Mouse (Mus musculus): ENCODE results near the gene Tada3. TPM values are rescaled to one million over a fixed set of nuclear protein-coding genes. Genes with fewer than 3 reads are reported as not detected.
A peak's percentile ranks its signal among the peaks of the same experiment; 100 is the strongest.

The Tada3 gene
- polyA plus RNA-seq, 1 experiment from 2014 or later: 49.7 TPM

- no peaks in the 10 kb centered on the region for H3K4me1 ChIP-seq (replicated peaks; ENCODE audit: control insufficient read depth, insufficient read depth, low read length)
- no peak for DNase-seq (ENCODE audit: low spot score)
- peaks cover 4% of the 10 kb centered on the region; the same call in 1 of the 2 replicates for H3K36me3 ChIP-seq (ENCODE audit: control insufficient read depth, insufficient read depth, low read length)
- H3K27ac ChIP-seq (ENCODE audit: low read depth, low read length): no peak overlapping the region
- H3K9me3 ChIP-seq (ENCODE audit: control insufficient read depth, low read length): no peaks in the 10 kb centered on the region
- H3K4me3 ChIP-seq (ENCODE audit: low read depth, low read length): no peak overlapping the region
- no peak overlapping the region for H3K9ac ChIP-seq (ENCODE audit: low read depth, low read length)
- H3K27me3 ChIP-seq (replicated peaks; ENCODE audit: control insufficient read depth, insufficient read depth, low read length): no peaks in the 10 kb centered on the region
- no peak for ATAC-seq (replicated peaks; ENCODE audit: low FRiP score)
- no peak overlapping the region for H3K4me2 ChIP-seq
- 68% methylated on average over 8 of the region's 8 CpGs for WGBS
These were observed 13.1 kb downstream of the Tada3 start for GRCm38 (mm10) chr6:113364518-113365135.

DNA sequence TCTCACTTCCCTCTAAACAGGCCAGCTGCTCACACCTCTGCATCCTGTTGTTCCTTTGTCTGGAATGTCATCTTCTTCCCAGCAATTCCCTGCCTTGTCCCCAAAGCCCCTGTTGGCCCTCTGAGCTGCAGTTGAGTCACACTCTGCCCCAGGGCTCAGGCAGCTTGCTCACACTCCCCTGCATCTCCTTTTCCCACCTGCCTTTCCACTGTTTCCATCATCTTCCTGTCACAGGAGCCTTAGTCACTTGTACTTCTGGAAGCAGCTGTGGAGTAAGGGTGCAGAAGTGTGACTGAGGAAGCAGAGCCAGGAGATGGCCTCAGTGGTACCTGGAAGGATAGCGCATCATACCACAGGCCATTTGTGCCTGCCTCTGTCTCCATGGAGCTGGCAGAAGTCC, 15.4 kb downstream of the Tada3 start:
- no peak overlapping the region for H3K27ac ChIP-seq (ENCODE audit: low read depth, low read length)
- no peaks in the 10 kb centered on the region for H3K36me3 ChIP-seq (ENCODE audit: control insufficient read depth, insufficient read depth, low read length)
- ATAC-seq (replicated peaks; ENCODE audit: low FRiP score) (no peak), DNase-seq (ENCODE audit: low spot score) (no peak)
- H3K4me2 ChIP-seq: no peak overlapping the region
- no peak overlapping the region for H3K4me3 ChIP-seq (ENCODE audit: low read depth, low read length)
- H3K9me3 ChIP-seq (ENCODE audit: control insufficient read depth, low read length): no peaks in the 10 kb centered on the region
- H3K27me3 ChIP-seq (replicated peaks; ENCODE audit: control insufficient read depth, insufficient read depth, low read length): no peaks in the 10 kb centered on the region
- 100% methylated on average over 1 of the region's 1 CpGs for WGBS
- H3K4me1 ChIP-seq (replicated peaks; ENCODE audit: control insufficient read depth, insufficient read depth, low read length): no peaks in the 10 kb centered on the region
- H3K9ac ChIP-seq (ENCODE audit: low read depth, low read length): no peak overlapping the region

DNA sequence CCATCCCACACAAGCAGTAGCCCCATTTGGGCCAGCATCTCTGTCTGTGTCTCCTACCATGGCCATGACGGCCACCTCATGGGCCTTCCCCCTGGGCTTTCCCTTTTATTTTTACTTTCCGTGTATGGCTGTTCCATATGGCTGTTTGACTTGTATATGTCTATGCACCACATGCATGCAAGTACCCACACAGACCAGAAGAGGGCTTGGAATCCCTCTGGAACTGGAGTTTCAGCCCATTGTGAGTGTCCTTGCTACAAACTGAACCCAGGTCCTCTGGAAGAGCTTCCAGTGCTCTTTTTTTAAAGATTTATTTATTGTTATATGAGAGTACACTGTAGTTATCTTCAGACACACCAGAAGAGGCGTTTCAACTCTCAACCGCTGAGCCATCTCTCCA, 16.2 kb downstream of the Tada3 start:
- ATAC-seq (replicated peaks; ENCODE audit: low FRiP score): no peak; the same call in 1 of the 2 replicates
- WGBS: 72% methylated on average over 4 of the region's 4 CpGs

GRCm38 (mm10) chr6:113353696-113354095, 24.0 kb downstream of the Tada3 start:
- no peak overlapping the region for H3K4me3 ChIP-seq (ENCODE audit: low read depth, low read length)
- no peaks in the 10 kb centered on the region for H3K27me3 ChIP-seq (replicated peaks; ENCODE audit: control insufficient read depth, insufficient read depth, low read length)
- ATAC-seq (replicated peaks; ENCODE audit: low FRiP score) (no peak), DNase-seq (ENCODE audit: low spot score) (no peak)
- no peaks in the 10 kb centered on the region for H3K9me3 ChIP-seq (ENCODE audit: control insufficient read depth, low read length)
- no peak overlapping the region for H3K4me2 ChIP-seq
- H3K9ac ChIP-seq (ENCODE audit: low read depth, low read length): 0 out of 2 replicates have a peak overlapping the region, but pooled peaks have one; percentile 9
- H3K27ac ChIP-seq (ENCODE audit: low read depth, low read length): no peak overlapping the region
- 61% methylated on average over 3 of the region's 3 CpGs for WGBS
- peaks cover 7% of the 10 kb centered on the region; the same call in 1 of the 2 replicates for H3K4me1 ChIP-seq (replicated peaks; ENCODE audit: control insufficient read depth, insufficient read depth, low read length)
- no peaks in the 10 kb centered on the region for H3K36me3 ChIP-seq (ENCODE audit: control insufficient read depth, insufficient read depth, low read length)

More for the DNA sequence above, 16.2 kb downstream of the Tada3 start:
- Histone ChIP-seq H3K36me3 (ENCODE audit: control insufficient read depth, insufficient read depth, low read length) (no peaks in the 10 kb centered on the region), H3K27ac (ENCODE audit: low read depth, low read length) (no peak overlapping the region), H3K27me3 (replicated peaks; ENCODE audit: control insufficient read depth, insufficient read depth, low read length) (no peaks in the 10 kb centered on the region), H3K4me2 (no peak overlapping the region), H3K4me1 (replicated peaks; ENCODE audit: control insufficient read depth, insufficient read depth, low read length) (no peaks in the 10 kb centered on the region), H3K9me3 (ENCODE audit: control insufficient read depth, low read length) (no peaks in the 10 kb centered on the region), H3K4me3 (ENCODE audit: low read depth, low read length) (no peak overlapping the region), H3K9ac (ENCODE audit: low read depth, low read length) (no peak overlapping the region)
- no peak for DNase-seq (ENCODE audit: low spot score)

GRCm38 (mm10) chr6:113352820-113353219, 24.9 kb downstream of the Tada3 start:
- Histone ChIP-seq H3K4me3 (ENCODE audit: low read depth, low read length) (no peak overlapping the region), H3K4me2 (no peak overlapping the region), H3K36me3 (ENCODE audit: control insufficient read depth, insufficient read depth, low read length) (no peaks in the 10 kb centered on the region), H3K9me3 (ENCODE audit: control insufficient read depth, low read length) (no peaks in the 10 kb centered on the region), H3K9ac (ENCODE audit: low read depth, low read length) (no peak overlapping the region), H3K27ac (ENCODE audit: low read depth, low read length) (no peak overlapping the region), H3K27me3 (replicated peaks; ENCODE audit: control insufficient read depth, insufficient read depth, low read length) (no peaks in the 10 kb centered on the region), H3K4me1 (replicated peaks; ENCODE audit: control insufficient read depth, insufficient read depth, low read length) (peaks cover 7% of the 10 kb centered on the region; the same call in 1 of the 2 replicates)
- DNase-seq (ENCODE audit: low spot score): no peak
- no peak for ATAC-seq (replicated peaks; ENCODE audit: low FRiP score)
- WGBS: 72% methylated on average over 3 of the region's 3 CpGs

- H3K9ac ChIP-seq (ENCODE audit: low read depth, low read length): no peak overlapping the region
- ATAC-seq (replicated peaks; ENCODE audit: low FRiP score) (no peak), DNase-seq (ENCODE audit: low spot score) (no peak)
- WGBS: 39% methylated on average over 10 of the region's 10 CpGs
- H3K4me1 ChIP-seq (replicated peaks; ENCODE audit: control insufficient read depth, insufficient read depth, low read length): peaks cover 7% of the 10 kb centered on the region; the same call in 1 of the 2 replicates
- no peak overlapping the region for H3K27ac ChIP-seq (ENCODE audit: low read depth, low read length)
- no peak overlapping the region for H3K4me3 ChIP-seq (ENCODE audit: low read depth, low read length)
- H3K9me3 ChIP-seq (ENCODE audit: control insufficient read depth, low read length): no peaks in the 10 kb centered on the region
- H3K4me2 ChIP-seq: no peak overlapping the region
- no peaks in the 10 kb centered on the region for H3K36me3 ChIP-seq (ENCODE audit: control insufficient read depth, insufficient read depth, low read length)
- no peaks in the 10 kb centered on the region for H3K27me3 ChIP-seq (replicated peaks; ENCODE audit: control insufficient read depth, insufficient read depth, low read length)
These were observed 26.0 kb downstream of the Tada3 start for GRCm38 (mm10) chr6:113351653-113352052.

DNA sequence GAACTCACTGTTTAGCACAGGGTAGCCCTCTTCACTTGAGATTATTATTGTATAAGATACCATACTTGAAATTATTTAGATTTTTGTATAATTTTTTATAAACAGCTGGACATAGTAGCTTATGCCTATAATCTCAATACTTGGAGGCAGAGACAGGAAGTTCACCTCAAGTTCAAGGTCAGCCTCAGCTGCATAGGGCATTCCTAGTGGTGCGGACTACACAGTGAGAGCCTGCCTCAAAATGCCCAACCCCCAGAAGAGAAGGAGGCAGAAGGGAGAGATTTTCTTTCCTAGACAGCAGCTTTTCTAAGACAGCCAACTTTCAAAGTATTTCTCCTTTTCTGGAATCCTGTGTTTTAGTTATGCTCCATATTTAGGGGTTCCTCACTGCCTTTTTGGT, 26.5 kb downstream of the Tada3 start:
- no peak overlapping the region for H3K4me2 ChIP-seq
- no peak for ATAC-seq (replicated peaks; ENCODE audit: low FRiP score)
- WGBS: 73% methylated on average over 1 of the region's 1 CpGs

DNA sequence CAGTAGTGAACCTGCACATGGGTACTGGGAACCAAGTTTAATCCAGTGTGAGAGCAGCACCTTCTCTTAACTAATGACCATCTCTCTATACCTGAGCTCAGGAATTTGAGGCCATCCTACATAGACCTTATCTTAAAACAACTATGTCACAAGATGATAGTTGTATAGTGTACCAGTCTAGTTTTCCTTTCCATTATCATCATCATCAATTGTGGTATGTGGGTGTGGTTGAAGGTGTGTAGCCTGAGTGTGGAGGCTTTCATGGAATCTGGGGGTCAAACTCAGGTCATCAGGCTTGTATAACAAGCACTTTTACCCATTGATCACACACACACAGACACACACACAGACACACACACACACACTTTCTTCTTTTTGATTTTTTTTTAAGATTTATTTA, 27.1 kb downstream of the Tada3 start:
- Histone ChIP-seq H3K9ac (ENCODE audit: low read depth, low read length) (no peak overlapping the region), H3K9me3 (ENCODE audit: control insufficient read depth, low read length) (no peaks in the 10 kb centered on the region), H3K27ac (ENCODE audit: low read depth, low read length) (no peak overlapping the region), H3K4me2 (no peak overlapping the region), H3K36me3 (ENCODE audit: control insufficient read depth, insufficient read depth, low read length) (no peaks in the 10 kb centered on the region), H3K4me3 (ENCODE audit: low read depth, low read length) (no peak overlapping the region), H3K27me3 (replicated peaks; ENCODE audit: control insufficient read depth, insufficient read depth, low read length) (no peaks in the 10 kb centered on the region), H3K4me1 (replicated peaks; ENCODE audit: control insufficient read depth, insufficient read depth, low read length) (peaks cover 7% of the 10 kb centered on the region; the same call in 1 of the 2 replicates)
- ATAC-seq (replicated peaks; ENCODE audit: low FRiP score): no peak
- DNase-seq (ENCODE audit: low spot score): no peak

More for the DNA sequence above, 26.5 kb downstream of the Tada3 start:
- H3K27ac ChIP-seq (ENCODE audit: low read depth, low read length): no peak overlapping the region
- H3K27me3 ChIP-seq (replicated peaks; ENCODE audit: control insufficient read depth, insufficient read depth, low read length): no peaks in the 10 kb centered on the region
- DNase-seq (ENCODE audit: low spot score): no peak
- no peaks in the 10 kb centered on the region for H3K36me3 ChIP-seq (ENCODE audit: control insufficient read depth, insufficient read depth, low read length)
- no peak overlapping the region for H3K9ac ChIP-seq (ENCODE audit: low read depth, low read length)
- H3K4me3 ChIP-seq (ENCODE audit: low read depth, low read length): no peak overlapping the region
- H3K9me3 ChIP-seq (ENCODE audit: control insufficient read depth, low read length): no peaks in the 10 kb centered on the region
- H3K4me1 ChIP-seq (replicated peaks; ENCODE audit: control insufficient read depth, insufficient read depth, low read length): peaks cover 7% of the 10 kb centered on the region; the same call in 1 of the 2 replicates

GRCm38 (mm10) chr6:113346897-113347296, 30.8 kb downstream of the Tada3 start:
- no peak overlapping the region for H3K9ac ChIP-seq (ENCODE audit: low read depth, low read length)
- ATAC-seq (replicated peaks; ENCODE audit: low FRiP score): no peak
- DNase-seq (ENCODE audit: low spot score): no peak
- H3K9me3 ChIP-seq (ENCODE audit: control insufficient read depth, low read length): no peaks in the 10 kb centered on the region
- peaks cover 16% of the 10 kb centered on the region for H3K4me1 ChIP-seq (replicated peaks; ENCODE audit: control insufficient read depth, insufficient read depth, low read length)
- H3K27ac ChIP-seq (ENCODE audit: low read depth, low read length): no peak overlapping the region
- no peak overlapping the region for H3K4me3 ChIP-seq (ENCODE audit: low read depth, low read length)
- no peaks in the 10 kb centered on the region for H3K27me3 ChIP-seq (replicated peaks; ENCODE audit: control insufficient read depth, insufficient read depth, low read length)
- 75% methylated on average over 4 of the region's 4 CpGs for WGBS
- no peak overlapping the region for H3K4me2 ChIP-seq
- no peaks in the 10 kb centered on the region for H3K36me3 ChIP-seq (ENCODE audit: control insufficient read depth, insufficient read depth, low read length)
